Mouse (Mus musculus): ENCODE results near the gene Dhrs1. TPM values are rescaled to one million over a fixed set of nuclear protein-coding genes. Genes with fewer than 3 reads are reported as not detected.

Dhrs1 gene
- polyA plus RNA-seq, 1 experiment = 63.7 TPM

DNA sequence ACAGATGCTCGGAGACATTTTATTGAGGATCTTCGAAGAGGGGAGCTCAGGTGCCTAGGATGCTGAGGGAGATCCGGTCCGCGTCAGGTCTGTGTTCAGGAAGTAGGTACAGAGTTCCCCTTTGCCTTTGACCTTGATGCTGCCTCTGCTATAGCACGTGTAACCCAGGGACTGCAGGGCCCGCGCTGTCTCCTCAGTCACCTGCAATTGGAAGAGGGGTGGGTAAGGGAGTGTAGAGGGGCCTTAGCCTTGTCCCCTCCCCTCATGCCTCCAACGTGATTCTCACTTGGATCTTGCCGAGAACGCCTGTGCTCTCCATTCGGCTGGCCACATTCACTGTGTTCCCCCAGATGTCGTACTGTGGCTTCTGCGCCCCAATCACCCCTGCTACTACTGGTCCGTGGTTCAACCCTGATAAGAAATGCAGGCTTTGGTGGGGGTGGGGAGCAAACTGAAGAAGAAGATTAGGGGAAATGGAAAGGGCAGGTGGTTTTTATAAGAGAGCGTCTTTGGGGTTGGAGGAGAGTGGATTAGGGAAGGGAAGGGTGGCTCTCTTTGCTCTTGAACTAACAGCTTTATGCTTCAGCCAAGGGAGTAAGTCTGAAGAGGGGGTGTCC lies 23.7 kb upstream of the Dhrs1 start:
- Histone ChIP-seq H3K27me3 (ENCODE audit: control insufficient read depth, insufficient read depth, insufficient read length) (peaks cover 56% of the 10 kb centered on the region), H3K4me3 (ENCODE audit: insufficient read depth, poor library complexity, severe bottlenecking) (no peak overlapping the region), H3K79me2 (ENCODE audit: control insufficient read depth, insufficient read depth) (no peaks in the 10 kb centered on the region), H3K79me3 (ENCODE audit: low read depth) (no peaks in the 10 kb centered on the region), H3ac (ENCODE audit: control insufficient read depth, insufficient read length, low read depth) (no peak overlapping the region), H3K36me3 (ENCODE audit: control insufficient read depth, insufficient read depth) (no peaks in the 10 kb centered on the region)
- TF ChIP-seq MAX (IDR thresholded peaks at IDR 0.05) = no peak
- no peak for TF ChIP-seq CEBPB (IDR thresholded peaks at IDR 0.05; ENCODE audit: low read depth)
- no peak for TF ChIP-seq FOSL1 (IDR thresholded peaks at IDR 0.05; ENCODE audit: insufficient read depth, low read length, poor library complexity, severe bottlenecking)
- no peak for TF ChIP-seq MYOG (IDR thresholded peaks at IDR 0.05; ENCODE audit: control insufficient read depth, extremely low read depth, insufficient read length)
- no peak for TF ChIP-seq USF1 (IDR thresholded peaks at IDR 0.05; ENCODE audit: low read depth)
- no peak for TF ChIP-seq CTCF (IDR thresholded peaks at IDR 0.05; ENCODE audit: control insufficient read depth, insufficient read depth, insufficient read length)
- TF ChIP-seq MYOD1 (IDR thresholded peaks at IDR 0.05; ENCODE audit: control insufficient read depth, insufficient read length, low read depth) = no peak

DNA sequence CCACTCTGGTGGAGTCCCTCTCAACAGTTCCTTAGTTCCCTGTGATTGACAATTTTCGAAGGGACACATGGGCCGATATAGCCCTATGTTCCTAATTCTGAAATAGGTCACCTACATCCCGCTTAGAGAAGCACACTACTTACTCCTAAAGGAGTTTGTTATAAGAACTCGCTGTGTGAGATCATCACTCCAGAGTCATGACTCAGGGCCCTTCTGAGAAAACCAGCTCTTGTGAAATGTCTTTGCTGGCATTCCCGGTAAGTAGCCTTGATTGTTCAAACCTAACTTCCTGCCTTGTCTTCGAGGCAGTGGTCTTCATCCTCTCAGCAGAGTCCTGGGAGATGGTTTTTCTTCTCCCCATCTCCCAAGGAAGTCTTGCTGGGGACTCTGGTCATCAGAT lies 23.1 kb upstream of the Dhrs1 start:
- Histone ChIP-seq H3K79me3 (ENCODE audit: low read depth) (no peaks in the 10 kb centered on the region), H3K79me2 (ENCODE audit: control insufficient read depth, insufficient read depth) (no peaks in the 10 kb centered on the region), H3K27me3 (ENCODE audit: control insufficient read depth, insufficient read depth, insufficient read length) (peaks cover 54% of the 10 kb centered on the region), H3K36me3 (ENCODE audit: control insufficient read depth, insufficient read depth) (no peaks in the 10 kb centered on the region), H3K4me3 (ENCODE audit: insufficient read depth, poor library complexity, severe bottlenecking) (no peak overlapping the region), H3ac (ENCODE audit: control insufficient read depth, insufficient read length, low read depth) (no peak overlapping the region)
- TF ChIP-seq MYOD1 (IDR thresholded peaks at IDR 0.05; ENCODE audit: control insufficient read depth, insufficient read length, low read depth) (no peak), CEBPB (IDR thresholded peaks at IDR 0.05; ENCODE audit: low read depth) (no peak), MYOG (IDR thresholded peaks at IDR 0.05; ENCODE audit: control insufficient read depth, extremely low read depth, insufficient read length) (no peak), FOSL1 (IDR thresholded peaks at IDR 0.05; ENCODE audit: insufficient read depth, low read length, poor library complexity, severe bottlenecking) (no peak), MAX (IDR thresholded peaks at IDR 0.05) (no peak), USF1 (IDR thresholded peaks at IDR 0.05; ENCODE audit: low read depth) (no peak)

DNA sequence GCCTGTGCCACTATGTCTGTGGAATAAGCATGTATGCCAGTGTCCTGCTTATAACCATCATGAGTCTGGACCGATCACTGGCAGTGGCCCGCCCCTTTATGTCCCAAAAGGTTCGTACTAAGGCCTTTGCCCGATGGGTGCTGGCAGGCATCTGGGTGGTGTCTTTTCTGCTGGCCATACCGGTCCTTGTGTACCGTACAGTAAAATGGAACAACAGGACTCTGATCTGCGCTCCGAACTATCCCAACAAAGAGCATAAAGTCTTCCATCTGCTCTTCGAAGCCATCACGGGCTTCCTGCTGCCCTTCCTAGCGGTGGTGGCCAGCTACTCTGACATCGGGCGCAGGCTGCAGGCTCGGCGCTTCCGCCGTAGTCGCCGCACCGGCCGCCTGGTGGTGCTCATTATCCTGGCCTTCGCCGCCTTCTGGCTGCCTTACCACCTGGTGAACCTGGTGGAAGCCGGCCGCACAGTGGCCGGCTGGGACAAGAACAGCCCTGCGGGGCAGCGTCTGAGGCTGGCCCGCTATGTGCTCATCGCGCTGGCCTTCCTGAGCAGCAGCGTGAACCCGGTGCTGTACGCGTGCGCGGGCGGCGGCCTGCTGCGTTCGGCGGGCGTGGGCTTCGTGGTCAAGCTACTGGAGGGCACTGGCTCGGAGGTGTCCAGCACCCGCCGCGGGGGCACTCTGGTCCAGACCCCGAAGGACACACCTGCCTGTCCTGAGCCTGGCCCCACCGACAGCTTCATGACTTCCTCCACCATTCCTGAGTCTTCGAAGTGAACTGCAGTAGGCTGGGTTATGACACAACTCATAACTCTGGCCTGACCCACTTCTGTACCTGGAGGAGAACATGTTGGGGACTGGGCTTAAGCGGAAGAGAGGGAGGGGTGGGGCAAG lies 22.3 kb upstream of the Dhrs1 start:
- H3K79me3 ChIP-seq (ENCODE audit: low read depth) = no peaks in the 10 kb centered on the region
- H3K79me2 ChIP-seq (ENCODE audit: control insufficient read depth, insufficient read depth) = no peaks in the 10 kb centered on the region
- H3K27me3 ChIP-seq (ENCODE audit: control insufficient read depth, insufficient read depth, insufficient read length) = peaks cover 52% of the 10 kb centered on the region
- H3ac ChIP-seq (ENCODE audit: control insufficient read depth, insufficient read length, low read depth) = no peak overlapping the region
- TF ChIP-seq MYOD1 (IDR thresholded peaks at IDR 0.05; ENCODE audit: control insufficient read depth, insufficient read length, low read depth) (no peak), CTCF (IDR thresholded peaks at IDR 0.05; ENCODE audit: control insufficient read depth, insufficient read depth, insufficient read length) (no peak), CEBPB (IDR thresholded peaks at IDR 0.05; ENCODE audit: low read depth) (no peak), USF1 (IDR thresholded peaks at IDR 0.05; ENCODE audit: low read depth) (no peak), MAX (IDR thresholded peaks at IDR 0.05) (no peak), MYOG (IDR thresholded peaks at IDR 0.05; ENCODE audit: control insufficient read depth, extremely low read depth, insufficient read length) (no peak), FOSL1 (IDR thresholded peaks at IDR 0.05; ENCODE audit: insufficient read depth, low read length, poor library complexity, severe bottlenecking) (no peak)
- H3K4me3 ChIP-seq (ENCODE audit: insufficient read depth, poor library complexity, severe bottlenecking) = no peak overlapping the region
- no peaks in the 10 kb centered on the region for H3K36me3 ChIP-seq (ENCODE audit: control insufficient read depth, insufficient read depth)

DNA sequence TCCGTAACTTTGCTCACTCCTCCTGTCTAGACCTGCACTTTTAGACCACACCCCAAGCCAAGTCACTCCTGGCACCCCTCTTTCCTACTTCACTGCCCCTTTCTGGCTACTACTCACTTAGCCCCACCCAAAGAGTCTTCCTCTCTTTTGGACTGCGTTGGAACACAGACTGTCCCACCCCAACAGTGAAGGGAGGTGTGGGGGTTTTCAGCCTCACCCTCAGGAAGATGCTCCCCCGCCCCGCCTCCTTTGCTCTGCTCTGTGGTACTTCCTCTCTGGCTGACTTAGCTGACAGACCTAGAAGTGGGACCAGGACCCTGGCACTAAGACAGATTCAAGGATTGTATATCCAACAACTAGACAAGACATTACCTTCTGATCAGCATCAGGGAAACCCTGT lies 20.2 kb upstream of the Dhrs1 start, which contains the start of gene Ltb4r1:
Gene Ltb4r1, plus strand, starts transcription at position 267 of the 400 bp plus-strand sequence.
- no peak for TF ChIP-seq MAX (IDR thresholded peaks at IDR 0.05)
- H3K4me3 ChIP-seq (ENCODE audit: insufficient read depth, poor library complexity, severe bottlenecking) = no peak within 1 kb of the TSS

DNA sequence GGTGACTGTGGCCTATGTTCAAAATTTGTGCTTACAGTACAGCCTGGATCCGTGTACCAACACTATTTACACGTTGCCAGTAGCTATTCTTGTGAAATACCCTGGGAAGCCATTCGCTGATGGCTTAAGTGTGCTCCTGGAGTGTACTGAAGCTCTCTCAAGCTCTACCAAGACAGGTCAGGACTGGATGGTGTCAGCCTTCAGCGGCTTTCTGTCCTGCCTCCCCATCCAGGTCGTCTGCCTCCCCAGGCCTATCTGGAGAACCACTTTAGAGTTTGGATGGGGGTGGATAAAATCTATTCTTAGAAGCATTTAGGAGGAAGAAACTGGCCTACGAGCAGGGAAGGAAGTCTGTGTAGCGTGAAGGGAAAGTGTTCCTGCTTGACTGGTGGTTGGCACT lies 17.7 kb upstream of the Dhrs1 start:
- Histone ChIP-seq H3K27me3 (ENCODE audit: control insufficient read depth, insufficient read depth, insufficient read length) (peaks cover 49% of the 10 kb centered on the region), H3K79me2 (ENCODE audit: control insufficient read depth, insufficient read depth) (no peaks in the 10 kb centered on the region), H3K36me3 (ENCODE audit: control insufficient read depth, insufficient read depth) (no peaks in the 10 kb centered on the region), H3K4me3 (ENCODE audit: insufficient read depth, poor library complexity, severe bottlenecking) (no peak overlapping the region), H3ac (ENCODE audit: control insufficient read depth, insufficient read length, low read depth) (no peak overlapping the region), H3K79me3 (ENCODE audit: low read depth) (no peaks in the 10 kb centered on the region)
- TF ChIP-seq MYOG (IDR thresholded peaks at IDR 0.05; ENCODE audit: control insufficient read depth, extremely low read depth, insufficient read length) (no peak), CEBPB (IDR thresholded peaks at IDR 0.05; ENCODE audit: low read depth) (no peak), USF1 (IDR thresholded peaks at IDR 0.05; ENCODE audit: low read depth) (no peak), FOSL1 (IDR thresholded peaks at IDR 0.05; ENCODE audit: insufficient read depth, low read length, poor library complexity, severe bottlenecking) (no peak), MYOD1 (IDR thresholded peaks at IDR 0.05; ENCODE audit: control insufficient read depth, insufficient read length, low read depth) (no peak), MAX (IDR thresholded peaks at IDR 0.05) (no peak), CTCF (IDR thresholded peaks at IDR 0.05; ENCODE audit: control insufficient read depth, insufficient read depth, insufficient read length) (no peak)

More for the DNA sequence above, 20.2 kb upstream of the Dhrs1 start, which contains the start of gene Ltb4r1:
- no peaks in the 10 kb centered on the region for H3K79me2 ChIP-seq (ENCODE audit: control insufficient read depth, insufficient read depth)
- H3K79me3 ChIP-seq (ENCODE audit: low read depth) = no peaks in the 10 kb centered on the region
- H3ac ChIP-seq (ENCODE audit: control insufficient read depth, insufficient read length, low read depth) = no peak within 1 kb of the TSS
- peaks cover 57% of the 10 kb centered on the region for H3K27me3 ChIP-seq (ENCODE audit: control insufficient read depth, insufficient read depth, insufficient read length)
- H3K36me3 ChIP-seq (ENCODE audit: control insufficient read depth, insufficient read depth) = no peaks in the 10 kb centered on the region
